In genomic region chr16:91475753-91476152, GRCm38 (mm10) we compare ENCODE assay signal across 17 mouse cellular contexts. TPM values are rescaled to one million over a fixed set of nuclear protein-coding genes. Genes with fewer than 3 reads are reported as not detected.
DNase-seq lines count a peak whose midpoint lies in the region; ATAC-seq and TF ChIP-seq lines count a peak whose summit lies in the region.
"Had no signal": no experiment of that assay in that cellular context is flagged by ENCODE, and none has a peak within 500 bp of the region (broad histone marks: within the 10 kb centered on the region; RNA-seq: fewer than 3 reads in every experiment).

No protein-coding gene starts in this region.

- peak overlapping the region; percentile 56 for H3K27ac ChIP-seq in thymus, adult 2 months (ENCODE audit: control insufficient read depth, insufficient read depth, low read length)
- H3K27ac ChIP-seq in left cerebral cortex, adult 2 months: no peak overlapping the region
- H3K27ac ChIP-seq: limb, embryonic 15.5 days; stomach, embryonic 15.5 days had no signal

- ATAC-seq in megakaryocyte, adult 5-6 weeks (ENCODE audit: poor library complexity, severe bottlenecking): peak; percentile 76

- H3K4me1 ChIP-seq in thymus, adult 2 months (replicated peaks; ENCODE audit: control insufficient read depth, insufficient read depth, low read length): peaks cover 3% of the 10 kb centered on the region
- H3K4me1 ChIP-seq: limb, embryonic 15.5 days; stomach, embryonic 15.5 days had no signal

- intact Hi-C loops in left cerebral cortex, adult 2 months (cut with DNase I): no loop called here

- no peaks in the 10 kb centered on the region for H3K36me3 ChIP-seq in thymus, adult 2 months (ENCODE audit: control insufficient read depth, insufficient read depth, low read length)
- H3K36me3 ChIP-seq: limb, embryonic 15.5 days; stomach, embryonic 15.5 days had no signal

- H3K27me3 ChIP-seq in thymus, adult 2 months (ENCODE audit: control insufficient read depth, insufficient read depth, low read length): no peaks in the 10 kb centered on the region
- H3K27me3 ChIP-seq: limb, embryonic 15.5 days; stomach, embryonic 15.5 days had no signal

- no peak for TF ChIP-seq CTCF in thymus, adult 2 months (IDR thresholded peaks at IDR 0.05; ENCODE audit: borderline replicate concordance, control insufficient read depth, extremely low read depth, insufficient read depth, low read length, poor library complexity)
- TF ChIP-seq CTCF in left cerebral cortex, adult 2 months (IDR thresholded peaks at IDR 0.05): no peak

- WGBS in thymus, adult 2 months: 65% methylated on average over 7 of the region's 7 CpGs

- DNase-seq in thymus, adult 2 months: no peak
- DNase-seq in thymus, postnatal 10 days (ENCODE audit: low spot score in 2 of 2): no peak
- DNase-seq in R1 (ENCODE audit: low read depth, low spot score): peak; percentile 67
- DNase-seq in left cerebral cortex, adult 2 months (ENCODE audit: extremely low spot score in 1 of 2, low spot score in 2 of 2): no peak
- DNase-seq in neural tube, embryonic 10.5 days (ENCODE audit: extremely low spot score, low spot score): no peak
- no peak for DNase-seq in embryo, embryonic 11 days
- DNase-seq: adrenal gland, postnatal 36 days; cerebellum, adult 8-10 months; gastrocnemius, postnatal 14 days; heart, postnatal 14 days; kidney, adult 18-20 months; layer of hippocampus, adult 9-11 months; lung, postnatal 4 days; retina, postnatal 1 day had no signal

- no peak for TF ChIP-seq POLR2A in thymus, adult 2 months (IDR thresholded peaks at IDR 0.05; ENCODE audit: control insufficient read depth, extremely low read depth, insufficient read depth, low read length, poor library complexity)

- no peak overlapping the region for H3K4me3 ChIP-seq in thymus, adult 2 months (ENCODE audit: control insufficient read depth, insufficient read depth, low read length)
- H3K4me3 ChIP-seq in left cerebral cortex, adult 2 months: no peak overlapping the region
- H3K4me3 ChIP-seq: limb, embryonic 15.5 days; stomach, embryonic 15.5 days had no signal

RNA-seq across cellular contexts. Expression of gene Ifnar1, which starts 9.3 kb away (rescaled TPM):
- 47.0 and 49.1 TPM in 2 replicates for polyA plus RNA-seq in thymus, adult 2 months (2012; rRNA removed)
- 66.2 and 67.3 TPM in 2 replicates for total RNA-seq in megakaryocyte, adult 5-6 weeks (2015)
- 73.9 and 78.5 TPM in 2 replicates for total RNA-seq in megakaryocyte, adult 5-6 weeks (2017)
- 10 to 100 TPM; 45.2 TPM for total RNA-seq in left cerebral cortex, adult 2 months (2021)
